Mouse (Mus musculus): ENCODE measurements at regions not wholly inside any gene's neighbourhood (a gene's known extent, or its start where the extent isn't known, plus 50 kb on each side); places are given as distances from the start of the nearest gene placed in this dataset.

DNA sequence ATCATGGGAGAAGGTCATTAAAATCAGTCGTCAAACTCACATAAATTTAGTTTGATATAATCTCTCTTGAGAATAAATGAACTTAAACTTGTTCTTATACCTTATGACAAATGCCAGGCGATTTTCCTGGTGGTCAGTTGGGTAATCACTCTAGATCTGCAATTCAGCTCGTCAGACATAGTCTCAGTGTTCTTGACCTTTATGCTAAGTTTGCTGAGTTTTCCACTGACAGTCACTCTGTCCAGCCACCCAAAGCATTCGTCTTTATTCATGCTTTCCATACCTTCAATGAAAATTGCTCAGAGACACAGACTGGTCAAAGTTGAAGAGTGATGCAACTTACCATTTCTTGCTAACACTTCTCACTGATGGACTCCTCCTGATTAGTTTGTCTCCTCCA is 126.1 kb upstream of the Fam83b start:
- DNase-seq: no peak
- Histone ChIP-seq H3K36me3 (ENCODE audit: control insufficient read depth, insufficient read depth, low read length) (no peaks in the 10 kb centered on the region), H3K27ac (ENCODE audit: control insufficient read depth, insufficient read depth, low read length) (no peak overlapping the region), H3K4me1 (replicated peaks; ENCODE audit: control insufficient read depth, insufficient read depth, low read length) (no peaks in the 10 kb centered on the region), H3K27me3 (ENCODE audit: control insufficient read depth, insufficient read depth, low read length) (no peaks in the 10 kb centered on the region), H3K4me3 (ENCODE audit: control insufficient read depth, insufficient read depth, low read length) (no peak overlapping the region)
- TF ChIP-seq POLR2A (IDR thresholded peaks at IDR 0.05; ENCODE audit: control insufficient read depth, extremely low read depth, insufficient read depth, low read length, poor library complexity) (no peak), CTCF (IDR thresholded peaks at IDR 0.05; ENCODE audit: borderline replicate concordance, control insufficient read depth, extremely low read depth, insufficient read depth, low read length, poor library complexity) (no peak)
- WGBS: 91% methylated on average over 4 of the region's 4 CpGs

GRCm38 (mm10) chr9:76660848-76661247 is 93.9 kb upstream of the Fam83b start:
- TF ChIP-seq CTCF (IDR thresholded peaks at IDR 0.05; ENCODE audit: borderline replicate concordance, control insufficient read depth, extremely low read depth, insufficient read depth, low read length, poor library complexity): no peak
- no peak for TF ChIP-seq POLR2A (IDR thresholded peaks at IDR 0.05; ENCODE audit: control insufficient read depth, extremely low read depth, insufficient read depth, low read length, poor library complexity)
- H3K36me3 ChIP-seq (ENCODE audit: control insufficient read depth, insufficient read depth, low read length): no peaks in the 10 kb centered on the region
- 15% methylated on average over 3 of the region's 3 CpGs for WGBS
- H3K4me1 ChIP-seq (replicated peaks; ENCODE audit: control insufficient read depth, insufficient read depth, low read length): no peaks in the 10 kb centered on the region
- H3K27ac ChIP-seq (ENCODE audit: control insufficient read depth, insufficient read depth, low read length): no peak overlapping the region
- peak; percentile 21 for DNase-seq
- H3K4me3 ChIP-seq (ENCODE audit: control insufficient read depth, insufficient read depth, low read length): no peak overlapping the region
- no peaks in the 10 kb centered on the region for H3K27me3 ChIP-seq (ENCODE audit: control insufficient read depth, insufficient read depth, low read length)

DNA sequence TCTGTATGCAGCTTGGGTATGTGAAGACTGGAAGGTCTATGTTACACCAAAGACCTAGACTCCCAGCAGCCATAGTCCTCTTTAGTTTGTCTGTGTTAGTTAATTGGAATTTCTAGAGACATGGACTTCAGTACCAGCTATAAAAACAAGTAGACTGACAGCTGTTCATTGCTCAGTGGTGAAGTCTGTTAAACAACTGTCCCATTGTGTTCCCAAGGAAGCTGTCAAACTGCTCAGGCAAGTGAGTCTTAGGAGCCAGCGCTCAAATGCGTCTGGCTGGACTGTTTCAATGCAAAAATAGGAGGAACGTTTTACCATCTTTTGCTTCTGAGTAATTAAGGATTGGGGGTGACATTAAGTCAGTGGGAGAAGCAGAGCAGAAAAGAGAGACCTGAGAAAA is 92.9 kb upstream of the Fam83b start:
- Histone ChIP-seq H3K36me3 (ENCODE audit: control insufficient read depth, insufficient read depth, low read length) (no peaks in the 10 kb centered on the region), H3K4me1 (replicated peaks; ENCODE audit: control insufficient read depth, insufficient read depth, low read length) (no peaks in the 10 kb centered on the region), H3K4me3 (ENCODE audit: control insufficient read depth, insufficient read depth, low read length) (no peak overlapping the region), H3K27ac (ENCODE audit: control insufficient read depth, insufficient read depth, low read length) (no peak overlapping the region), H3K27me3 (ENCODE audit: control insufficient read depth, insufficient read depth, low read length) (no peaks in the 10 kb centered on the region)
- TF ChIP-seq POLR2A (IDR thresholded peaks at IDR 0.05; ENCODE audit: control insufficient read depth, extremely low read depth, insufficient read depth, low read length, poor library complexity) (no peak), CTCF (IDR thresholded peaks at IDR 0.05; ENCODE audit: borderline replicate concordance, control insufficient read depth, extremely low read depth, insufficient read depth, low read length, poor library complexity) (no peak)
- WGBS: 86% methylated on average over 3 of the region's 3 CpGs
- no peak for DNase-seq

- H3K36me3 ChIP-seq (ENCODE audit: control insufficient read depth, insufficient read depth, low read length): no peaks in the 10 kb centered on the region
- TF ChIP-seq CTCF (IDR thresholded peaks at IDR 0.05; ENCODE audit: borderline replicate concordance, control insufficient read depth, extremely low read depth, insufficient read depth, low read length, poor library complexity) (no peak), POLR2A (IDR thresholded peaks at IDR 0.05; ENCODE audit: control insufficient read depth, extremely low read depth, insufficient read depth, low read length, poor library complexity) (no peak)
- no peaks in the 10 kb centered on the region for H3K4me1 ChIP-seq (replicated peaks; ENCODE audit: control insufficient read depth, insufficient read depth, low read length)
- WGBS: 86% methylated on average over 2 of the region's 2 CpGs
- no peak for DNase-seq
- H3K27ac ChIP-seq (ENCODE audit: control insufficient read depth, insufficient read depth, low read length): no peak overlapping the region
- no peaks in the 10 kb centered on the region for H3K27me3 ChIP-seq (ENCODE audit: control insufficient read depth, insufficient read depth, low read length)
- H3K4me3 ChIP-seq (ENCODE audit: control insufficient read depth, insufficient read depth, low read length): no peak overlapping the region
These were observed 86.4 kb upstream of the Fam83b start for GRCm38 (mm10) chr9:76653311-76653710.

DNA sequence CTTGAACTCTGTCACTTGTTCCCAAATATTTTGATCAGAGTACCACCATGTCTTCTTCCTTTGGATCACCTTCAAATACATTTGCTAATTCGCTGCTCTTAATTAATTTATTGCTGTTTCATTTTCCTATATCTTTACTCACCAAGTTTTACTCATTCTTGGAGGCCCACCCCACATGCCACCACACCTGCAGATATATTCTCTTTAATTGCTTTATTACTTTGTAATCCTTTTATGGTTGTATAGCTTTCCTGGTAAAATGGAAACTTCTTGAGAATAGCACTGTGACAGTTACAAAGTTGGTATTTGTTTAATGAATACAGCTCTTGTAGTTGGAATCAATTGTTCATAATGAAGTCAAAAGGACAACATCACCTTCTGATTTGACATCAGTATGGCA is 82.6 kb upstream of the Fam83b start:
- Histone ChIP-seq H3K4me3 (ENCODE audit: control insufficient read depth, insufficient read depth, low read length) (no peak overlapping the region), H3K27ac (ENCODE audit: control insufficient read depth, insufficient read depth, low read length) (no peak overlapping the region), H3K27me3 (ENCODE audit: control insufficient read depth, insufficient read depth, low read length) (no peaks in the 10 kb centered on the region), H3K36me3 (ENCODE audit: control insufficient read depth, insufficient read depth, low read length) (no peaks in the 10 kb centered on the region), H3K4me1 (replicated peaks; ENCODE audit: control insufficient read depth, insufficient read depth, low read length) (no peaks in the 10 kb centered on the region)
- DNase-seq: no peak
- TF ChIP-seq POLR2A (IDR thresholded peaks at IDR 0.05; ENCODE audit: control insufficient read depth, extremely low read depth, insufficient read depth, low read length, poor library complexity) (no peak), CTCF (IDR thresholded peaks at IDR 0.05; ENCODE audit: borderline replicate concordance, control insufficient read depth, extremely low read depth, insufficient read depth, low read length, poor library complexity) (no peak)
- 88% methylated on average over 1 of the region's 1 CpGs for WGBS

- DNase-seq: no peak
- TF ChIP-seq CTCF (IDR thresholded peaks at IDR 0.05; ENCODE audit: borderline replicate concordance, control insufficient read depth, extremely low read depth, insufficient read depth, low read length, poor library complexity) (no peak), POLR2A (IDR thresholded peaks at IDR 0.05; ENCODE audit: control insufficient read depth, extremely low read depth, insufficient read depth, low read length, poor library complexity) (no peak)
- no peak overlapping the region for H3K4me3 ChIP-seq (ENCODE audit: control insufficient read depth, insufficient read depth, low read length)
- no peaks in the 10 kb centered on the region for H3K4me1 ChIP-seq (replicated peaks; ENCODE audit: control insufficient read depth, insufficient read depth, low read length)
- no peaks in the 10 kb centered on the region for H3K27me3 ChIP-seq (ENCODE audit: control insufficient read depth, insufficient read depth, low read length)
- H3K36me3 ChIP-seq (ENCODE audit: control insufficient read depth, insufficient read depth, low read length): no peaks in the 10 kb centered on the region
- no peak overlapping the region for H3K27ac ChIP-seq (ENCODE audit: control insufficient read depth, insufficient read depth, low read length)
These were observed 79.5 kb upstream of the Fam83b start for GRCm38 (mm10) chr9:76646383-76646782.
